Mouse (Mus musculus): Measurements from ENCODE around the gene Dhfr. TPM values are rescaled to one million over a fixed set of nuclear protein-coding genes. Genes with fewer than 3 reads are reported as not detected.

Dhfr gene
- total RNA-seq (2014; rRNA removed; ENCODE audit: low replicate concordance) (3.2 and 4.1 TPM in 2 replicates), polyA plus RNA-seq (2015; fragmentation: Nextera tagmentation; extraction: Ambion mirVana) (4.4 and 5.3 TPM in 2 replicates)

DNA sequence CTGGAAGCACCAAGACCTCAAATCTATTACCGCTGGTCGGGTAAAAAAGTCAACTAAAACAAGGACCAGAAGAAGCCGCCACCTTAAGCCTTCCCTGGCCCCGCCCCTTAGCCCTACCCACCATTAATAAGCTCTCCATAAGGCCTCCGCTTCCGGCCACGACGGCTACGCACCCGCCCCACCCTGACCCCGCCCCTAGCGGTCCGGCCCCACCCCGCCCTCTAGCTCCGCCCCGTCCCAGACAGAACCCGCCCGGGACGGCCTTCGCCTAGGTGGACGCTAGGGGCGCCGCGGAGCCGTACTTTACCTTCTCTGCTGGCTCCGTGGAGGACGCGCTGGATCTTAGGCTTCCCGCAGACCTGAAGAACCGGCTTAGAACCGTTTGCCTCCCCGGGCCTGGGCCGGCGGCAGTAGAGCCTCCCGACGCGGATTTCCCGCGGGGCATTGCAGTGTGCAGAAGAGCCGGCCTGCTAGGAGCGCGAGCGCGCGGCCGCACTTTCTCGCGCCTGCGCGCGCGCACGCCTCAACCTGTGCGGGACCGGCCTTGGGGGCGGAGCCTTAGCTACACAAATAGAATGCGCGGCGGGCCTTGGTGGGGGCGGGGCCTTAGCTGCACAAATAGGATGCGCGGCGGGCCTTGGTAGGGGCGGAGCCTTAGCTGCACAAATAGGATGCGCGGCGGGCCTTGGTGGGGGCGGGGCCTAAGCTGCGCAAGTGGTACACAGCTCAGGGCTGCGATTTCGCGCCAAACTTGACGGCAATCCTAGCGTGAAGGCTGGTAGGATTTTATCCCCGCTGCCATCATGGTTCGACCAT lies at the start of gene Dhfr, which contains the start of gene Msh3:
Gene Dhfr (plus strand): TSS at position 271 of the 816 bp plus-strand sequence.
Gene Msh3 (minus strand): TSS at position 548 of the 816 bp plus-strand sequence.
- under 1% methylated on average over 74 of the region's 76 CpGs for WGBS
- peak within 1 kb of the TSS; percentile 78 for H3K4me3 ChIP-seq (ENCODE audit: low read depth, low read length)
- peak; percentile 97 for ATAC-seq (ENCODE audit: insufficient read depth, low read depth)
- DNase-seq (ENCODE audit: low spot score): peak; percentile 98
- H3K27me3 ChIP-seq (ENCODE audit: control insufficient read depth, insufficient read depth, low read length): no peaks in the 10 kb centered on the region
- peak within 1 kb of the TSS; percentile 97 for H3K4me2 ChIP-seq (ENCODE audit: low read depth, low read length)
- H3K4me1 ChIP-seq (ENCODE audit: control insufficient read depth, insufficient read depth): peaks cover 13% of the 10 kb centered on the region; the same call in 1 of the 2 replicates
- peaks cover 24% of the 10 kb centered on the region; the same call in 1 of the 2 replicates for H3K36me3 ChIP-seq (replicated peaks; ENCODE audit: control insufficient read depth, insufficient read depth, low read length)
- peak; percentile 76 for TF ChIP-seq CTCF (IDR thresholded peaks at IDR 0.05; ENCODE audit: low read depth)
- peak; percentile 71 for TF ChIP-seq EP300 (IDR thresholded peaks at IDR 0.05; ENCODE audit: low read depth)
- H3K9ac ChIP-seq (replicated peaks; ENCODE audit: low read depth, low read length): peak within 1 kb of the TSS; percentile 65
- peak within 1 kb of the TSS; percentile 93 for H3K27ac ChIP-seq (ENCODE audit: low read depth)
- H3K9me3 ChIP-seq (replicated peaks; ENCODE audit: control insufficient read depth, low read length): no peaks in the 10 kb centered on the region

DNA sequence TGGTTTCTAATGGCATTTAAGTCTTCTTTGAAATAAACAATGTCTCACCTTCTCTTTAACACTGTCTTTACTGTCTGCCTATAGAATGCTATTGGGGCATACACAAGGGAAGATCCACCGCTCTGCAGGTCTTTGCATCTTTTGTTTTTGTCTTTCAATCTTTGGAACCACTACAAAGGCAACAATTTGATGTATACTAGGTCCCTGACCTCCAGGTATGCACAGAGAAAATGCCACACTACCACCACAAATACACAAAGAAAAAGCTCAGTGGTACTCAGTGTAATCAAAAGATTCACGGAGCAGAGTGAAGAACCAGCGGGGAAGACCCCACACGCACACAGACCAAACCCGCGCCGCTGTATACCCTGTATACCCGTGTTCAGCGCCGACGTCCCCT lies 48.8 kb upstream of the Dhfr start, which contains the start of gene Gm20379:
Gene Gm20379 (plus strand): TSS at position 301 of the 400 bp plus-strand sequence.
- Histone ChIP-seq H3K27ac (ENCODE audit: low read depth) (no peak within 1 kb of the TSS), H3K9ac (replicated peaks; ENCODE audit: low read depth, low read length) (no peak within 1 kb of the TSS)

DNA sequence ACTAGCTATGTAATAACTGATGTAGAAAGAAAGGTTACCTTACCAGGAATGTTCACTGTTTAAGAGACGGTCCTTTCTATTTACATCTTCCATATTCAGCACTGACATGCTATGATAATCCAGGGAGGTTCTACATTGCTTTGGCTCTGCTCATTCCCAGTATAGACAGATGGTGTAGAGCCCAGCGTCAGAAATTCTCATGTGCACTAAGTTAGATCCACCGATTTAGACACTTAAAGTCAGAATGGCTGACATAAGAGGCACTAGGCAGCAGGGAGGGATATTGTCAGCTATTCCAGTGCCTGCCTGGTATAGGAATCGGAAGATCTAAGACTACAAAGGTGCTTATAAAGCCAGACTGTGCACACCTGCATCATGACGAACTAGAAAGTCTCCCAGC lies 39.9 kb upstream of the Dhfr start:
- H3K4me3 ChIP-seq (ENCODE audit: low read depth, low read length): no peak overlapping the region
- WGBS: 80% methylated on average over 5 of the region's 5 CpGs
- ATAC-seq (ENCODE audit: insufficient read depth, low read depth): no peak
- H3K4me1 ChIP-seq (ENCODE audit: control insufficient read depth, insufficient read depth): no peaks in the 10 kb centered on the region
- TF ChIP-seq EP300 (IDR thresholded peaks at IDR 0.05; ENCODE audit: low read depth) (no peak), CTCF (IDR thresholded peaks at IDR 0.05; ENCODE audit: low read depth) (no peak)
- H3K9me3 ChIP-seq (replicated peaks; ENCODE audit: control insufficient read depth, low read length): no peaks in the 10 kb centered on the region
- peaks cover 7% of the 10 kb centered on the region; the same call in 1 of the 2 replicates for H3K36me3 ChIP-seq (replicated peaks; ENCODE audit: control insufficient read depth, insufficient read depth, low read length)
- H3K9ac ChIP-seq (replicated peaks; ENCODE audit: low read depth, low read length): no peak overlapping the region
- H3K4me2 ChIP-seq (ENCODE audit: low read depth, low read length): no peak overlapping the region
- H3K27ac ChIP-seq (ENCODE audit: low read depth): no peak overlapping the region
- no peak for DNase-seq (ENCODE audit: low spot score)
- no peaks in the 10 kb centered on the region for H3K27me3 ChIP-seq (ENCODE audit: control insufficient read depth, insufficient read depth, low read length)

More for the DNA sequence above, 48.8 kb upstream of the Dhfr start, which contains the start of gene Gm20379:
- WGBS: 95% methylated on average over 11 of the region's 11 CpGs
- Histone ChIP-seq H3K4me3 (ENCODE audit: low read depth, low read length) (no peak within 1 kb of the TSS), H3K9me3 (replicated peaks; ENCODE audit: control insufficient read depth, low read length) (no peaks in the 10 kb centered on the region), H3K36me3 (replicated peaks; ENCODE audit: control insufficient read depth, insufficient read depth, low read length) (peaks cover 21% of the 10 kb centered on the region), H3K27me3 (ENCODE audit: control insufficient read depth, insufficient read depth, low read length) (no peaks in the 10 kb centered on the region), H3K4me1 (ENCODE audit: control insufficient read depth, insufficient read depth) (no peaks in the 10 kb centered on the region), H3K4me2 (ENCODE audit: low read depth, low read length) (no peak within 1 kb of the TSS)
- DNase-seq (ENCODE audit: low spot score): no peak
- ATAC-seq (ENCODE audit: insufficient read depth, low read depth): no peak
- TF ChIP-seq EP300 (IDR thresholded peaks at IDR 0.05; ENCODE audit: low read depth): no peak
- no peak for TF ChIP-seq CTCF (IDR thresholded peaks at IDR 0.05; ENCODE audit: low read depth)

DNA sequence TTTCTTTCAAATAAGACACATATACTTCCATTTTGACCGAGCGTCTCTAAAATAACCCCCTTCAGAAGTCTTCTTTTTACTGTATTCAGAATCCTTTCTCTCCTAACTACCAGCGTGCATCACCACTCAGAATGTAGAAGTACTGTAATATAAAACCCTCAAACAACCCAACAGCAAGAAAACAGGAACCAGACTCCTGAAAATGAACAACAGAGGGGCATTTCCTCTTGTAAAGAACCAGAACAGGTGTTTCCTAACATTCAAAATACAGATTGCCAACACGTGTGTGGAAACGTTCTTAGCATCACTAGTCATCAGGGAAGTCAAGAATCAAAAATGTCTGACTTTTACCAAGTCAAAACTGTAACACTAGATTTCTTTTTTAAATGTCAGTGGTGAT lies 33.8 kb upstream of the Dhfr start:
- Histone ChIP-seq H3K9ac (replicated peaks; ENCODE audit: low read depth, low read length) (no peak overlapping the region), H3K27ac (ENCODE audit: low read depth) (no peak overlapping the region), H3K4me3 (ENCODE audit: low read depth, low read length) (no peak overlapping the region), H3K27me3 (ENCODE audit: control insufficient read depth, insufficient read depth, low read length) (no peaks in the 10 kb centered on the region), H3K4me1 (ENCODE audit: control insufficient read depth, insufficient read depth) (no peaks in the 10 kb centered on the region), H3K36me3 (replicated peaks; ENCODE audit: control insufficient read depth, insufficient read depth, low read length) (peaks cover 11% of the 10 kb centered on the region; the same call in 1 of the 2 replicates), H3K4me2 (ENCODE audit: low read depth, low read length) (no peak overlapping the region), H3K9me3 (replicated peaks; ENCODE audit: control insufficient read depth, low read length) (no peaks in the 10 kb centered on the region)
- no peak for DNase-seq (ENCODE audit: low spot score)
- no peak for ATAC-seq (ENCODE audit: insufficient read depth, low read depth)
- TF ChIP-seq CTCF (IDR thresholded peaks at IDR 0.05; ENCODE audit: low read depth) (no peak), EP300 (IDR thresholded peaks at IDR 0.05; ENCODE audit: low read depth) (no peak)
- WGBS: 77% methylated on average over 5 of the region's 5 CpGs

DNA sequence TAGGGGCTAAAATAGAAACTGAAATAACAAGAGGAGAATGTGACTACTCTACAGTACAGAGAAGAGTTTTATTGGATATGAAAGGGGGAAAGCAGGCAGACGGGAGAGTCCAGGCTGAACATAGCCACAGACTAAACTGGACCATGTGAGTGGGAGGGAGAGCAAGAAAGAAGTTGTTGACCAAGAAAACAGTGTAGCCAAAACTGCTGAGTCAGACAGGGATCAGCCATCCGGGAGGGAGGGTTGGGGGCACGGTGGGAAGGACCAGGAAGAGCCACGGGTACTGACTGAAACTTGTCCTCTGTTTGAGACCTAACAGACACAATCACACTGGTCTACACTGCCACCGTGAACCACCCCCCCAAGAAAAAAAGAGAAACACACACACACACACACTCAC lies 28.5 kb upstream of the Dhfr start:
- 51% methylated on average over 5 of the region's 5 CpGs for WGBS
- ATAC-seq (ENCODE audit: insufficient read depth, low read depth): no peak
- DNase-seq (ENCODE audit: low spot score): no peak
- Histone ChIP-seq H3K9ac (replicated peaks; ENCODE audit: low read depth, low read length) (no peak overlapping the region), H3K4me3 (ENCODE audit: low read depth, low read length) (no peak overlapping the region), H3K4me1 (ENCODE audit: control insufficient read depth, insufficient read depth) (no peaks in the 10 kb centered on the region), H3K4me2 (ENCODE audit: low read depth, low read length) (no peak overlapping the region), H3K27me3 (ENCODE audit: control insufficient read depth, insufficient read depth, low read length) (no peaks in the 10 kb centered on the region), H3K36me3 (replicated peaks; ENCODE audit: control insufficient read depth, insufficient read depth, low read length) (peaks cover 12% of the 10 kb centered on the region; the same call in 1 of the 2 replicates), H3K27ac (ENCODE audit: low read depth) (no peak overlapping the region), H3K9me3 (replicated peaks; ENCODE audit: control insufficient read depth, low read length) (no peaks in the 10 kb centered on the region)
- TF ChIP-seq CTCF (IDR thresholded peaks at IDR 0.05; ENCODE audit: low read depth) (no peak), EP300 (IDR thresholded peaks at IDR 0.05; ENCODE audit: low read depth) (no peak)
